Mouse (Mus musculus): ENCODE results near the gene Olfr52. TPM values are rescaled to one million over a fixed set of nuclear protein-coding genes. Genes with fewer than 3 reads are reported as not detected.
"Not testable (repeated sequence)": the region's sequence is repeated elsewhere in the genome, so short reads cannot be mapped to it uniquely, and the experiment has no call there.

Gene Olfr52
- total RNA-seq (2021), result not detected
- long read RNA-seq, experiment 1, result 0 reads
- long read RNA-seq, experiment 2, result 0 reads

GRCm38 (mm10) chr2:86185583-86185982, at the start of gene Olfr52:
Gene Olfr52 (minus strand): TSS chr2:86185683.
- DNase-seq, result no peak

- DNase-seq, result no peak
Measured at GRCm38 (mm10) chr2:86231301-86231700, 45.8 kb upstream of the Olfr52 start, which contains the start of gene Olfr1047. Gene Olfr1047 (minus strand): TSS chr2:86231401.

- no peak for DNase-seq
Measured at GRCm38 (mm10) chr2:86219214-86219613, 33.7 kb upstream of the Olfr52 start, which contains the start of gene Olfr1046. Gene Olfr1046 (minus strand): TSS chr2:86219314.

- no peak for DNase-seq
Measured at GRCm38 (mm10) chr2:86202909-86203308, 17.4 kb upstream of the Olfr52 start, which contains the start of gene Olfr1045. Gene Olfr1045 (minus strand): TSS chr2:86203009.

- no peak for DNase-seq
Measured at GRCm38 (mm10) chr2:86195863-86196262, 10.4 kb upstream of the Olfr52 start.

- DNase-seq, result no peak
Measured at GRCm38 (mm10) chr2:86179950-86180349, 5.5 kb downstream of the Olfr52 start.

- no peak for DNase-seq
Measured at GRCm38 (mm10) chr2:86177720-86178119, 7.8 kb downstream of the Olfr52 start, which contains the start of gene Olfr1044. Gene Olfr1044 (minus strand): TSS chr2:86177820.

GRCm38 (mm10) chr2:86175422-86175821, 10.1 kb downstream of the Olfr52 start:
- DNase-seq, result not testable (repeated sequence)

- no peak for DNase-seq
Measured at GRCm38 (mm10) chr2:86167422-86167821, 18.1 kb downstream of the Olfr52 start, which contains the start of gene Olfr1043. Gene Olfr1043 (minus strand): TSS chr2:86167522.

GRCm38 (mm10) chr2:86161738-86162137, 23.7 kb downstream of the Olfr52 start, which contains the start of gene Olfr1042:
Gene Olfr1042 (minus strand): TSS chr2:86161838.
- DNase-seq, result no peak

- no peak for DNase-seq
Measured at GRCm38 (mm10) chr2:86146632-86147031, 38.9 kb downstream of the Olfr52 start, which contains the start of gene Olfr1040. Gene Olfr1040 (minus strand): TSS chr2:86146732.

GRCm38 (mm10) chr2:86135828-86136227, 49.7 kb downstream of the Olfr52 start, which contains the start of gene Olfr1039:
Gene Olfr1039 (minus strand): TSS chr2:86135928.
- DNase-seq, result no peak

Other genes starting within 250 kb of the Olfr52 start
- not detected for gene Olfr1028, start 235.2 kb downstream of the Olfr52 start, total RNA-seq (2021)
- gene Olfr1029, start 211.8 kb downstream of the Olfr52 start, total RNA-seq (2021), result not detected
- not detected for gene Olfr1030, start 206.4 kb downstream of the Olfr52 start, total RNA-seq (2021)
- gene Olfr1031, start 195.4 kb downstream of the Olfr52 start, total RNA-seq (2021), result not detected
- gene Olfr1032, start 180.1 kb downstream of the Olfr52 start, total RNA-seq (2021), result not detected
- under 1 TPM; 0.09 to 0.45 TPM for gene Olfr1033, start 165.1 kb downstream of the Olfr52 start, total RNA-seq (2021)
- gene Olfr1034, start 139.8 kb downstream of the Olfr52 start, total RNA-seq (2021), result not detected
- not detected for gene Olfr1036, start 111.7 kb downstream of the Olfr52 start, total RNA-seq (2021)
- not detected for gene Olfr1037, start 98.3 kb downstream of the Olfr52 start, total RNA-seq (2021)
- gene Olfr1039, start 49.8 kb downstream of the Olfr52 start, total RNA-seq (2021), result not detected
- not detected for gene Olfr1040, start 39.0 kb downstream of the Olfr52 start, total RNA-seq (2021)
- not detected for gene Olfr1042, start 23.8 kb downstream of the Olfr52 start, total RNA-seq (2021)
- not detected for gene Olfr1043, start 18.2 kb downstream of the Olfr52 start, total RNA-seq (2021)
- gene Olfr1044, start 7.9 kb downstream of the Olfr52 start, total RNA-seq (2021), result not detected
- gene Olfr1045, start 17.3 kb upstream of the Olfr52 start, total RNA-seq (2021), result not detected
- not detected for gene Olfr1046, start 33.6 kb upstream of the Olfr52 start, total RNA-seq (2021)
- gene Olfr1047, start 45.7 kb upstream of the Olfr52 start, total RNA-seq (2021), result not detected
- not detected for gene Olfr1048, start 54.6 kb upstream of the Olfr52 start, total RNA-seq (2021)
- gene Olfr1049, start 72.6 kb upstream of the Olfr52 start, total RNA-seq (2021), result not detected
- gene Olfr1051, start 93.4 kb upstream of the Olfr52 start, total RNA-seq (2021), result not detected
- gene Olfr1052, start 106.8 kb upstream of the Olfr52 start, total RNA-seq (2021), result not detected
- gene Olfr1053, start 129.6 kb upstream of the Olfr52 start, total RNA-seq (2021), result not detected
- gene Olfr1054, start 149.8 kb upstream of the Olfr52 start, total RNA-seq (2021), result not detected
- not detected for gene Olfr1055, start 164.6 kb upstream of the Olfr52 start, total RNA-seq (2021)
- gene Olfr1056, start 176.8 kb upstream of the Olfr52 start, total RNA-seq (2021), result not detected
- gene Olfr1057, start 192.7 kb upstream of the Olfr52 start, total RNA-seq (2021), result not detected
- gene Olfr1058, start 202.9 kb upstream of the Olfr52 start, total RNA-seq (2021), result not detected
- gene Olfr1061, start 228.4 kb upstream of the Olfr52 start, total RNA-seq (2021), result not detected
- gene Olfr1062, start 241.1 kb upstream of the Olfr52 start, total RNA-seq (2021), result not detected

Measured in gastrocnemius, postnatal 10 days (tissue).